Mouse (Mus musculus): Measurements from ENCODE around the gene Etfa. TPM values are rescaled to one million over a fixed set of nuclear protein-coding genes. Genes with fewer than 3 reads are reported as not detected.

The Etfa gene
- polyA plus RNA-seq, 1 experiment from 2014 or later: 190 TPM

Other genes starting within 250 kb of the Etfa start
- gene Nrg4, start 185.4 kb downstream of the Etfa start, polyA plus RNA-seq (2014; fragmentation: Nextera tagmentation; extraction: Ambion mirVana): 0.86 and 1.3 TPM in 2 replicates
- 0.09 and 0.39 TPM in 2 replicates for gene Tmem266, start 185.3 kb downstream of the Etfa start, polyA plus RNA-seq (2014; fragmentation: Nextera tagmentation; extraction: Ambion mirVana)
- gene Isl2, start 26.4 kb upstream of the Etfa start, polyA plus RNA-seq (2014; fragmentation: Nextera tagmentation; extraction: Ambion mirVana): not detected in 2 replicates